In the genomic region with DNA sequence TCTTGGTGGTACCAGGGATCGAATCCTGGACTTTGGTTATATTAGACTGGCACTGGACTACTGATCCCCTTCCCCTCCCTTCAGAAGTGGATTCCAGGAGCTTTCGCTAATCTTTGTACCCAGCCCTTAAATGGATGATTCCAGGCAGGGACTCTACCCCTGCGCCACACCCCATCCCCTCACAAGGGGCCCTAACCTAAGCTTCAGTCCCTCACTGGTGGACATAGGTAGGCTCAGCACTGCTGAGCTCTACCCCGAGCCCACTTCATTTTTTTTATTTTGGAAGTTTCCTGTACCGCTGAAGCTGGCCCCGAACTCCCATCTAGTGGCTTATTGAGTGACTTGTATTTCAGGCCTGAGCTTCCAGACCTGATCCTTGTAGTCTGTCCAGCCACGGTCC, we compare ENCODE assay signal across 8 mouse cellular contexts. TPM values are rescaled to one million over a fixed set of nuclear protein-coding genes. Genes with fewer than 3 reads are reported as not detected.
DNase-seq lines count a peak whose midpoint lies in the region; ATAC-seq and TF ChIP-seq lines count a peak whose summit lies in the region.

No protein-coding gene starts in this region.

- peak overlapping the region; percentile 61 for H3K9ac ChIP-seq in kidney, postnatal 0 days (ENCODE audit: low read depth, low read length)
- H3K9ac ChIP-seq in embryonic facial prominence, embryonic 13.5 days, result peak overlapping the region; percentile 74
- H3K9ac ChIP-seq in intestine, embryonic 14.5 days (ENCODE audit: low read length), result peak overlapping the region; percentile 60
- peak overlapping the region; percentile 64 for H3K9ac ChIP-seq in midbrain, postnatal 0 days (replicated peaks; ENCODE audit: low read length, poor library complexity, severe bottlenecking)

- peak overlapping the region; percentile 80 for H3K27ac ChIP-seq in kidney, postnatal 0 days
- H3K27ac ChIP-seq in embryonic facial prominence, embryonic 13.5 days, result peak overlapping the region; percentile 86
- H3K27ac ChIP-seq in intestine, embryonic 14.5 days (ENCODE audit: low read depth), result peak overlapping the region; percentile 80; the same call in 1 of the 2 replicates
- peak overlapping the region; percentile 88 for H3K27ac ChIP-seq in midbrain, postnatal 0 days (ENCODE audit: low read depth, low read length)

- TF ChIP-seq CTCF in kidney, postnatal 0 days (IDR thresholded peaks at IDR 0.05; ENCODE audit: low read depth), result no peak
- TF ChIP-seq CTCF in midbrain, postnatal 0 days (IDR thresholded peaks at IDR 0.05), result no peak

- H3K36me3 ChIP-seq in kidney, postnatal 0 days (ENCODE audit: insufficient read depth, low read length), result peaks cover 21% of the 10 kb centered on the region; the same call in 1 of the 2 replicates
- peaks cover 25% of the 10 kb centered on the region for H3K36me3 ChIP-seq in embryonic facial prominence, embryonic 13.5 days
- peaks cover 24% of the 10 kb centered on the region for H3K36me3 ChIP-seq in intestine, embryonic 14.5 days (ENCODE audit: control insufficient read depth, insufficient read depth, low read length)
- H3K36me3 ChIP-seq in midbrain, postnatal 0 days (ENCODE audit: insufficient read depth, low read length), result peaks cover 23% of the 10 kb centered on the region

- H3K27me3 ChIP-seq in kidney, postnatal 0 days (ENCODE audit: insufficient read depth, low read length), result no peaks in the 10 kb centered on the region
- H3K27me3 ChIP-seq in embryonic facial prominence, embryonic 13.5 days, result no peaks in the 10 kb centered on the region
- H3K27me3 ChIP-seq in intestine, embryonic 14.5 days (replicated peaks; ENCODE audit: control insufficient read depth, insufficient read depth, low read length), result no peaks in the 10 kb centered on the region
- no peaks in the 10 kb centered on the region for H3K27me3 ChIP-seq in midbrain, postnatal 0 days (ENCODE audit: insufficient read depth, low read length)

- DNase-seq in kidney, postnatal 0 days (ENCODE audit: low spot score), result no peak
- DNase-seq in kidney, postnatal 10 days, result no peak
- no peak for DNase-seq in intestine, embryonic 14.5 days (ENCODE audit: low spot score)
- no peak for DNase-seq in midbrain, postnatal 0 days (ENCODE audit: low spot score)
- DNase-seq in B cell, adult 2 months, result no peak
- DNase-seq in ovary, adult 18-20 months (ENCODE audit: low spot score), result no peak
- no peak for DNase-seq in cerebellum, postnatal 36 days

- H3K4me3 ChIP-seq in kidney, postnatal 0 days (replicated peaks; ENCODE audit: low read depth, low read length), result peak overlapping the region; percentile 71
- peak overlapping the region; percentile 71 for H3K4me3 ChIP-seq in embryonic facial prominence, embryonic 13.5 days
- H3K4me3 ChIP-seq in intestine, embryonic 14.5 days (ENCODE audit: low read depth, low read length), result peak overlapping the region; percentile 91
- peak overlapping the region; percentile 71 for H3K4me3 ChIP-seq in midbrain, postnatal 0 days (ENCODE audit: low read depth, low read length)

- H3K4me2 ChIP-seq in kidney, postnatal 0 days (ENCODE audit: low read length), result peak overlapping the region; percentile 79
- peak overlapping the region; percentile 94 for H3K4me2 ChIP-seq in embryonic facial prominence, embryonic 13.5 days
- peak overlapping the region; percentile 85 for H3K4me2 ChIP-seq in intestine, embryonic 14.5 days (ENCODE audit: low read length)
- H3K4me2 ChIP-seq in midbrain, postnatal 0 days (ENCODE audit: low read depth, low read length, poor library complexity, severe bottlenecking), result peak overlapping the region; percentile 92

- WGBS in kidney, postnatal 0 days, result 24% methylated on average over 7 of the region's 7 CpGs
- WGBS in embryonic facial prominence, embryonic 13.5 days, result 34% methylated on average over 7 of the region's 7 CpGs
- WGBS in intestine, embryonic 14.5 days, result 34% methylated on average over 7 of the region's 7 CpGs
- WGBS in midbrain, postnatal 0 days, result 34% methylated on average over 7 of the region's 7 CpGs

- no peak for ATAC-seq in kidney, postnatal 0 days (replicated peaks; ENCODE audit: low FRiP score, low read depth)
- no peak for ATAC-seq in embryonic facial prominence, embryonic 13.5 days (ENCODE audit: insufficient number of reproducible peaks, insufficient read depth, low FRiP score, low TSS enrichment, low read depth)
- ATAC-seq in intestine, embryonic 14.5 days (replicated peaks; ENCODE audit: low FRiP score, low TSS enrichment, low read depth), result peak; percentile 6; the same call in 1 of the 2 replicates
- ATAC-seq in midbrain, postnatal 0 days (ENCODE audit: low FRiP score), result peak; percentile 3; the same call in 1 of the 2 replicates

- H3K9me3 ChIP-seq in kidney, postnatal 0 days (replicated peaks; ENCODE audit: low read length), result no peaks in the 10 kb centered on the region; the same call in 1 of the 2 replicates
- H3K9me3 ChIP-seq in embryonic facial prominence, embryonic 13.5 days, result no peaks in the 10 kb centered on the region
- no peaks in the 10 kb centered on the region for H3K9me3 ChIP-seq in intestine, embryonic 14.5 days (ENCODE audit: control insufficient read depth, low read length)
- no peaks in the 10 kb centered on the region for H3K9me3 ChIP-seq in midbrain, postnatal 0 days (ENCODE audit: low read length)

- H3K4me1 ChIP-seq in kidney, postnatal 0 days (replicated peaks; ENCODE audit: insufficient read depth, low read length), result peaks cover 9% of the 10 kb centered on the region; the same call in 1 of the 2 replicates
- H3K4me1 ChIP-seq in embryonic facial prominence, embryonic 13.5 days, result peaks cover 23% of the 10 kb centered on the region
- H3K4me1 ChIP-seq in intestine, embryonic 14.5 days (replicated peaks; ENCODE audit: control insufficient read depth, insufficient read depth, low read length), result peaks cover 18% of the 10 kb centered on the region
- peaks cover 10% of the 10 kb centered on the region; the same call in 1 of the 2 replicates for H3K4me1 ChIP-seq in midbrain, postnatal 0 days (ENCODE audit: insufficient read depth, low read length)

RNA-seq across cellular contexts. Expression of a gene that starts 0.7 kb away (rescaled TPM):
- 5.0 and 6.1 TPM in 2 replicates for polyA plus RNA-seq in kidney, postnatal 0 days (2015; fragmentation: Nextera tagmentation; extraction: Ambion mirVana)
- polyA plus RNA-seq in embryonic facial prominence, embryonic 13.5 days (2015; fragmentation: Nextera tagmentation; extraction: Ambion mirVana), result 5.9 and 9.1 TPM in 2 replicates
- polyA plus RNA-seq in intestine, embryonic 14.5 days (2014; fragmentation: Nextera tagmentation; extraction: Ambion mirVana), result 9.2 and 10.1 TPM in 2 replicates
- total RNA-seq in midbrain, postnatal 0 days (2014; rRNA removed), result 4.0 and 6.2 TPM in 2 replicates
- 4.6 and 4.9 TPM in 2 replicates for polyA plus RNA-seq in midbrain, postnatal 0 days (2015; fragmentation: Nextera tagmentation; extraction: Ambion mirVana)

RNA-seq across cellular contexts. Expression of a gene that starts 0.7 kb away (rescaled TPM):
- 80.7 and 87.2 TPM in 2 replicates for polyA plus RNA-seq in kidney, postnatal 0 days (2015; fragmentation: Nextera tagmentation; extraction: Ambion mirVana)
- polyA plus RNA-seq in embryonic facial prominence, embryonic 13.5 days (2015; fragmentation: Nextera tagmentation; extraction: Ambion mirVana), result 79.6 and 95.1 TPM in 2 replicates
- 108 and 111 TPM in 2 replicates for polyA plus RNA-seq in intestine, embryonic 14.5 days (2014; fragmentation: Nextera tagmentation; extraction: Ambion mirVana)
- 27.8 and 32.4 TPM in 2 replicates for total RNA-seq in midbrain, postnatal 0 days (2014; rRNA removed)
- 73.1 and 76.9 TPM in 2 replicates for polyA plus RNA-seq in midbrain, postnatal 0 days (2015; fragmentation: Nextera tagmentation; extraction: Ambion mirVana)

RNA-seq across cellular contexts. Expression of a gene that starts 2.5 kb away (rescaled TPM):
- polyA plus RNA-seq in kidney, postnatal 0 days (2015; fragmentation: Nextera tagmentation; extraction: Ambion mirVana), result 1.4 TPM in 2 replicates
- polyA plus RNA-seq in embryonic facial prominence, embryonic 13.5 days (2015; fragmentation: Nextera tagmentation; extraction: Ambion mirVana), result 4.3 and 4.6 TPM in 2 replicates
- 3.0 and 3.1 TPM in 2 replicates for polyA plus RNA-seq in intestine, embryonic 14.5 days (2014; fragmentation: Nextera tagmentation; extraction: Ambion mirVana)
- total RNA-seq in midbrain, postnatal 0 days (2014; rRNA removed), result 2.0 and 2.7 TPM in 2 replicates
- polyA plus RNA-seq in midbrain, postnatal 0 days (2015; fragmentation: Nextera tagmentation; extraction: Ambion mirVana), result 1.7 and 1.8 TPM in 2 replicates

RNA-seq across cellular contexts. Expression of a gene that starts 13.2 kb away (rescaled TPM):
- 104 and 121 TPM in 2 replicates for polyA plus RNA-seq in kidney, postnatal 0 days (2015; fragmentation: Nextera tagmentation; extraction: Ambion mirVana)
- polyA plus RNA-seq in embryonic facial prominence, embryonic 13.5 days (2015; fragmentation: Nextera tagmentation; extraction: Ambion mirVana), result 84.6 and 85.3 TPM in 2 replicates
- 99.4 and 114 TPM in 2 replicates for polyA plus RNA-seq in intestine, embryonic 14.5 days (2014; fragmentation: Nextera tagmentation; extraction: Ambion mirVana)
- total RNA-seq in midbrain, postnatal 0 days (2014; rRNA removed), result 264 and 275 TPM in 2 replicates
- polyA plus RNA-seq in midbrain, postnatal 0 days (2015; fragmentation: Nextera tagmentation; extraction: Ambion mirVana), result 152 and 157 TPM in 2 replicates

RNA-seq across cellular contexts. Expression of a gene that starts 19.3 kb away (rescaled TPM):
- 137 and 139 TPM in 2 replicates for polyA plus RNA-seq in kidney, postnatal 0 days (2015; fragmentation: Nextera tagmentation; extraction: Ambion mirVana)
- 131 and 169 TPM in 2 replicates for polyA plus RNA-seq in embryonic facial prominence, embryonic 13.5 days (2015; fragmentation: Nextera tagmentation; extraction: Ambion mirVana)
- polyA plus RNA-seq in intestine, embryonic 14.5 days (2014; fragmentation: Nextera tagmentation; extraction: Ambion mirVana), result 66.5 and 116 TPM in 2 replicates
- total RNA-seq in midbrain, postnatal 0 days (2014; rRNA removed), result 124 and 146 TPM in 2 replicates
- 90.5 and 93.3 TPM in 2 replicates for polyA plus RNA-seq in midbrain, postnatal 0 days (2015; fragmentation: Nextera tagmentation; extraction: Ambion mirVana)

Comparison
In these comparisons a context has a peak if more than half of its experiments do, and no peak if none do; other contexts are left out.
1. ATAC-seq: peak in intestine, embryonic 14.5 days (single experiment) and midbrain, postnatal 0 days (single experiment); none in kidney, postnatal 0 days (single experiment) and embryonic facial prominence, embryonic 13.5 days (single experiment).
2. Peak in every context shown above with its lines, with median percentiles within 50 percentile points of each other: H3K27ac ChIP-seq, H3K4me2 ChIP-seq, H3K4me3 ChIP-seq and H3K9ac ChIP-seq.